In the genomic region with DNA sequence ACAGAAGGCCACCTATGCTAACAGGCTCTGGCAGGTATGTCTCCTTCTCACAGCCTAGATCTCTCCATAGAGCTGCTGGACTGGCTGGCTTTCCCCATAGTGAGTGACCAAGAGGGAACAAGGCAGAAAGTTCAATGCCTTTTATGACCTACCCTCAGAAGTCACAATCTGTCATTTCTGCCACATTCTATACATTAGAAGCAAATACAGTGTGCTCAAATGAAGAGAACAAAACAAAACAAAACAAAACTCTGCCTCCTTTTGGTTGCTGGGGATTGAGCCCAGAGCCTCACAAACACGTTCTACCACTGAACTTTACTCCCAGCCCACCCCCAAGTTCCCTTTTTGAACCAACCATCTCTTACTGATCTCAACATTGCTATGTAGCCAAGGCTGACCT, we compare ENCODE assay signal across 9 mouse cellular contexts. TPM values are rescaled to one million over a fixed set of nuclear protein-coding genes. Genes with fewer than 3 reads are reported as not detected.
DNase-seq lines count a peak whose midpoint lies in the region; ATAC-seq and TF ChIP-seq lines count a peak whose summit lies in the region.
"Had no signal": no experiment of that assay in that cellular context is flagged by ENCODE, and none has a peak within 500 bp of the region (broad histone marks: within the 10 kb centered on the region; RNA-seq: fewer than 3 reads in every experiment).

Srpk2 (minus strand) TSS at position 101 of the 400 bp plus-strand sequence.

- no peak within 1 kb of the TSS for H3K9ac ChIP-seq in liver, postnatal 0 days (replicated peaks)
- H3K9ac ChIP-seq in embryonic facial prominence, embryonic 11.5 days (replicated peaks; ENCODE audit: low read length): no peak within 1 kb of the TSS
- no peak within 1 kb of the TSS for H3K9ac ChIP-seq in neural tube, embryonic 14.5 days (replicated peaks; ENCODE audit: low read depth, low read length)

- no peak for DNase-seq in liver, postnatal 0 days
- DNase-seq in liver: no peak
- DNase-seq in embryonic facial prominence, embryonic 11.5 days (ENCODE audit: low spot score): no peak
- DNase-seq in heart, embryonic 10.5 days (ENCODE audit: low spot score): peak; percentile 45
- no peak for DNase-seq in layer of hippocampus, postnatal 25 days (ENCODE audit: extremely low spot score in 1 of 2, low spot score in 1 of 2)
- DNase-seq in cerebellum, adult 9-11 months: no peak
- DNase-seq in embryo, embryonic 11 days: no peak

- WGBS in liver, postnatal 0 days (ENCODE audit: insufficient replicate concordance): 42% methylated on average over 1 of the region's 1 CpGs
- WGBS in embryonic facial prominence, embryonic 11.5 days: 74% methylated on average over 1 of the region's 1 CpGs
- 54% methylated on average over 1 of the region's 1 CpGs for WGBS in heart, embryonic 10.5 days
- 74% methylated on average over 1 of the region's 1 CpGs for WGBS in neural tube, embryonic 14.5 days

- H3K27ac ChIP-seq in liver, postnatal 0 days (ENCODE audit: low read depth): no peak within 1 kb of the TSS
- no peak within 1 kb of the TSS for H3K27ac ChIP-seq in embryonic facial prominence, embryonic 11.5 days (replicated peaks; ENCODE audit: low read depth, low read length)
- H3K27ac ChIP-seq in heart, embryonic 10.5 days: no peak within 1 kb of the TSS
- H3K27ac ChIP-seq in neural tube, embryonic 14.5 days (ENCODE audit: low read depth, low read length): no peak within 1 kb of the TSS

- no peak for TF ChIP-seq EP300 in liver, postnatal 0 days (IDR thresholded peaks at IDR 0.05; ENCODE audit: low read depth)

- no peak within 1 kb of the TSS for H3K4me2 ChIP-seq in liver, postnatal 0 days (ENCODE audit: low read depth, low read length)
- H3K4me2 ChIP-seq in embryonic facial prominence, embryonic 11.5 days (ENCODE audit: low read depth, low read length): no peak within 1 kb of the TSS
- no peak within 1 kb of the TSS for H3K4me2 ChIP-seq in neural tube, embryonic 14.5 days (ENCODE audit: low read depth, low read length)

- no peaks in the 10 kb centered on the region for H3K27me3 ChIP-seq in liver, postnatal 0 days (ENCODE audit: insufficient read depth, low read length)
- H3K27me3 ChIP-seq in embryonic facial prominence, embryonic 11.5 days (ENCODE audit: control insufficient read depth, insufficient read depth, low read length): no peaks in the 10 kb centered on the region
- H3K27me3 ChIP-seq in heart, embryonic 10.5 days (ENCODE audit: insufficient read depth, poor library complexity, severe bottlenecking): no peaks in the 10 kb centered on the region
- no peaks in the 10 kb centered on the region for H3K27me3 ChIP-seq in neural tube, embryonic 14.5 days (ENCODE audit: control insufficient read depth, insufficient read depth, low read length)

- no peak for TF ChIP-seq CTCF in liver, postnatal 0 days (IDR thresholded peaks at IDR 0.05; ENCODE audit: low read depth)

- no peak for ATAC-seq in liver, postnatal 0 days
- ATAC-seq in embryonic facial prominence, embryonic 11.5 days (replicated peaks; ENCODE audit: insufficient number of reproducible peaks, low FRiP score, low TSS enrichment, low read depth): no peak
- no peak for ATAC-seq in neural tube, embryonic 14.5 days (ENCODE audit: low read depth)

- H3K36me3 ChIP-seq in liver, postnatal 0 days (replicated peaks; ENCODE audit: insufficient read depth, low read length): no peaks in the 10 kb centered on the region
- no peaks in the 10 kb centered on the region for H3K36me3 ChIP-seq in embryonic facial prominence, embryonic 11.5 days (replicated peaks; ENCODE audit: control insufficient read depth, insufficient read depth, low read depth, low read length)
- H3K36me3 ChIP-seq in heart, embryonic 10.5 days: no peaks in the 10 kb centered on the region
- H3K36me3 ChIP-seq in neural tube, embryonic 14.5 days (ENCODE audit: control insufficient read depth, insufficient read depth, low read length): no peaks in the 10 kb centered on the region

- H3K4me3 ChIP-seq in liver, postnatal 0 days (ENCODE audit: low read depth, low read length): no peak within 1 kb of the TSS
- H3K4me3 ChIP-seq in embryonic facial prominence, embryonic 11.5 days (ENCODE audit: low read depth, low read length): no peak within 1 kb of the TSS
- H3K4me3 ChIP-seq in heart, embryonic 10.5 days: no peak within 1 kb of the TSS
- no peak within 1 kb of the TSS for H3K4me3 ChIP-seq in neural tube, embryonic 14.5 days (ENCODE audit: low read depth, low read length)
- H3K4me3 ChIP-seq: myocyte had no signal

- no peaks in the 10 kb centered on the region for H3K4me1 ChIP-seq in liver, postnatal 0 days (ENCODE audit: insufficient read depth)
- no peaks in the 10 kb centered on the region for H3K4me1 ChIP-seq in embryonic facial prominence, embryonic 11.5 days (ENCODE audit: control insufficient read depth, insufficient read depth, low read length)
- H3K4me1 ChIP-seq in heart, embryonic 10.5 days: no peaks in the 10 kb centered on the region
- H3K4me1 ChIP-seq in neural tube, embryonic 14.5 days (ENCODE audit: control insufficient read depth, insufficient read depth, low read length): no peaks in the 10 kb centered on the region

- H3K9me3 ChIP-seq in liver, postnatal 0 days (ENCODE audit: low read length): no peaks in the 10 kb centered on the region
- no peaks in the 10 kb centered on the region for H3K9me3 ChIP-seq in embryonic facial prominence, embryonic 11.5 days (replicated peaks; ENCODE audit: control insufficient read depth, low read length)
- no peaks in the 10 kb centered on the region for H3K9me3 ChIP-seq in heart, embryonic 10.5 days
- H3K9me3 ChIP-seq in neural tube, embryonic 14.5 days (ENCODE audit: control insufficient read depth, low read length): no peaks in the 10 kb centered on the region

RNA-seq across cellular contexts. Expression of gene Srpk2, which starts in this region (rescaled TPM):
- 9.6 and 10.9 TPM in 2 replicates for polyA plus RNA-seq in liver, postnatal 0 days (2015; fragmentation: Nextera tagmentation; extraction: Ambion mirVana)
- 53.9 and 54.6 TPM in 2 replicates for polyA plus RNA-seq in embryonic facial prominence, embryonic 11.5 days (2014; fragmentation: Nextera tagmentation; extraction: Ambion mirVana)
- polyA plus RNA-seq in heart, embryonic 10.5 days (2016; fragmentation: Nextera tagmentation; extraction: Ambion mirVana): 42.8 and 44.9 TPM in 2 replicates
- 100 to 1,000 TPM; 142 to 149 TPM for total RNA-seq in layer of hippocampus, postnatal 25 days (2021)
- 118 and 124 TPM in 2 replicates for polyA plus RNA-seq in neural tube, embryonic 14.5 days (2014; fragmentation: Nextera tagmentation; extraction: Ambion mirVana)
